Mouse (Mus musculus) forebrain, embryonic 16.5 days (tissue): Measurements from ENCODE around the gene Rbm25. TPM values are rescaled to one million over a fixed set of nuclear protein-coding genes. Genes with fewer than 3 reads are reported as not detected.
A peak's percentile ranks its signal among the peaks of the same experiment; 100 is the strongest.

ENCODE experiments used
- ATAC-seq: fragments of 200-750 bp; cut with Nextera tagmentation; 2 replicates; pipeline ENCODE4 v1.8.0; 2017; ENCODE audit warnings: mild to moderate bottlenecking, moderate library complexity
- H3K27ac ChIP-seq: fragments of 300-500 bp; sonication (generic); 2 replicates; pipeline ENCODE4 v1.5.1; 2014; ENCODE audit warnings: low read length, control low read depth
- H3K27me3 ChIP-seq: fragments of 300-500 bp; sonication (generic); replicated peaks from 2 replicates; pipeline ENCODE4 v1.6.1; 2014; ENCODE audit warnings: low read length; ENCODE audit not compliant: control insufficient read depth, insufficient read depth
- H3K36me3 ChIP-seq: fragments of 300-500 bp; sonication (generic); 2 replicates; pipeline ENCODE4 v1.6.1; 2014; ENCODE audit not compliant: control insufficient read depth, insufficient read depth
- H3K4me1 ChIP-seq: fragments of 300-500 bp; sonication (generic); replicated peaks from 2 replicates; pipeline ENCODE4 v1.6.1; 2014; ENCODE audit warnings: low read length; ENCODE audit not compliant: control insufficient read depth, insufficient read depth
- H3K4me2 ChIP-seq: fragments of 300-500 bp; sonication (generic); 2 replicates; pipeline ENCODE4 v1.6.1; 2014; ENCODE audit warnings: mild to moderate bottlenecking, low read length, control low read depth
- H3K4me3 ChIP-seq: fragments of 300-500 bp; sonication (generic); replicated peaks from 2 replicates; pipeline ENCODE4 v1.5.1; 2014; ENCODE audit warnings: mild to moderate bottlenecking, low read length, control low read depth
- H3K9ac ChIP-seq: fragments of 300-500 bp; sonication (generic); replicated peaks from 2 replicates; pipeline ENCODE4 v1.6.1; 2014; ENCODE audit warnings: low read depth, low read length, control low read depth
- H3K9me3 ChIP-seq: fragments of 300-500 bp; sonication (generic); 2 replicates; pipeline ENCODE4 v1.6.1; 2016; ENCODE audit warnings: low read length; ENCODE audit not compliant: control insufficient read depth
- WGBS: fragments of 180-500 bp; shearing (Covaris S2); extraction: QIAGEN DNeasy Blood & Tissue Kit; methylation state at CpG from one replicate; pipeline ENCODE4 v1.1.7; 2014; 5-methylcytosine and 5-hydroxymethylcytosine counted together
- polyA plus RNA-seq: library from polyadenylated mRNA; unstranded; fragments of >200 nt; fragmentation: Nextera tagmentation; extraction: Ambion mirVana; gene quantifications from 2 replicates; pipeline ENCODE4 v1.2.1, GENCODE M21; 2015

Gene Rbm25
- polyA plus RNA-seq, 1 experiment from 2014 or later, result 316 TPM

DNA sequence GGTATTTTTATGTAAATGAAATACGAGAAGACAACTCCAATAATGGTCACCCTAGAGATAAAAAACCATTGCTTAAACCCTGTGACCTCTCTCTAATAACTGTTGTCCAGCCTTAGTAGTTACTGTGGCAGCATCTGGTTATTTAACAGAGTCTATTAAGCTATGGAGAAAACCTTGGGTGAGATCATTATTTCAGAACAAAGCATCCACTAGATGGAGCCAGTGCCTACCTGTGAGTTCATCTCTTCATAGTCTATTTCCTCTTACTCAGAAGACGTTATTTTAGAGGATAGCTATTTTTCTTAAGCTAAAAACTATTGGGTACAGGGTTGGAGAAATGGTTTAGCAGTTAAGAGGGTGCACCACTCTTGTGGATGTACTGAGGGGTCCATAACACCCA lies 82.7 kb downstream of the Rbm25 start:
- H3K36me3 ChIP-seq, result peaks cover 10% of the 10 kb centered on the region
- 0 out of 2 replicates have a peak, but pooled peaks have one; percentile 50 for ATAC-seq

GRCm38 (mm10) chr12:83716416-83717184 lies 85.6 kb downstream of the Rbm25 start:
- no peaks in the 10 kb centered on the region for H3K27me3 ChIP-seq
- H3K4me3 ChIP-seq, result no peak overlapping the region
- 86% methylated on average over 15 of the region's 15 CpGs for WGBS
- no peak for ATAC-seq
- no peaks in the 10 kb centered on the region for H3K9me3 ChIP-seq
- no peak overlapping the region for H3K9ac ChIP-seq
- H3K4me1 ChIP-seq, result no peaks in the 10 kb centered on the region
- peaks cover 15% of the 10 kb centered on the region for H3K36me3 ChIP-seq
- no peak overlapping the region for H3K27ac ChIP-seq
- no peak overlapping the region for H3K4me2 ChIP-seq

More for the DNA sequence above, 82.7 kb downstream of the Rbm25 start:
- H3K4me1 ChIP-seq, result no peaks in the 10 kb centered on the region
- 47% methylated on average over 2 of the region's 2 CpGs for whole genome bisulfite sequencing
- no peaks in the 10 kb centered on the region for H3K9me3 ChIP-seq
- H3K4me3 ChIP-seq, result no peak overlapping the region
- H3K27me3 ChIP-seq, result no peaks in the 10 kb centered on the region
- H3K4me2 ChIP-seq, result no peak overlapping the region
- H3K27ac ChIP-seq, result no peak overlapping the region
- H3K9ac ChIP-seq, result no peak overlapping the region

DNA sequence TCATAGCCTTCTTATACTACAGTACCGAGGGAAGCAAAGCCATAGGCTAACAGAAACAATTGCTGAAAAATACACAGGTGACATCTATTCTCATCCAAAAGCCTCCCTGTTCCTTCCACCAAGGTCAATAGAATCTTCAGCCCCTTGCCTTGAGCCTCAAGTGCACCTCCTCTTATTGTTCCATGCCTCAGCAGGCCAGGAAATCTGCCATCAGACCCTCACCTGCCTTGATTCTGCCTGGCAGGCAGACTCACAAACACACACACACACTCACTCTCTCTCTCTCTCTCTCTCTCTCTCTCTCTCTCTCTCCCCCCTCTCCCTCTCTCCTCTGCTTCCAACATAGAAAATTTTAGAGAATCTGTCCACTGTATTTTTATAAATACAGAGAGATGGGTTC lies 88.4 kb downstream of the Rbm25 start:
- no peaks in the 10 kb centered on the region for H3K27me3 ChIP-seq
- H3K4me3 ChIP-seq, result no peak overlapping the region
- no peak for ATAC-seq
- no peak overlapping the region for H3K4me2 ChIP-seq
- no peaks in the 10 kb centered on the region for H3K4me1 ChIP-seq
- no peak overlapping the region for H3K27ac ChIP-seq
- no peak overlapping the region for H3K9ac ChIP-seq
- 100% methylated on average over 1 of the region's 1 CpGs for WGBS
- H3K36me3 ChIP-seq, result peaks cover 16% of the 10 kb centered on the region
- no peaks in the 10 kb centered on the region for H3K9me3 ChIP-seq

DNA sequence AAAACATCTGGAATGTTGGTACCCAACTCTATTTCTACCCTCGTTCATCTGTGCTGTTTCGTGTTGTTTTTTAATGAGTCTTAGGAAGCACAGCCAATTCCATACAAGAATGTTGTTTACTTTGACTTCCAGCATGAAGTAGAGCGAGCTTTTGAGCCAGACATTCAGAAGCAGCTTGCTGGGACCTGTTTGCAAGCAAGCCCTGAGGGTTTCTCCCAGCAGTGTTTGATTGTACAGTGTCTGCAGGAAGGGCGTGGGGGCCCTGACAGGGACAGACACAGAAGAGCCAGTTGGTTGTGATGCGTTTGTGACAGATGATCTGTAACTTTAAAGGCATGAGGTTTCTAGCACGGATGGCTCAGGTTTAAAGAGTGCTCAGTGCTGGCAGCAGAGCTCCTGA lies 90.2 kb downstream of the Rbm25 start:
- 77% methylated on average over 6 of the region's 6 CpGs for WGBS
- no peak overlapping the region for H3K27ac ChIP-seq
- H3K9ac ChIP-seq, result no peak overlapping the region
- H3K36me3 ChIP-seq, result peaks cover 26% of the 10 kb centered on the region
- H3K4me3 ChIP-seq, result no peak overlapping the region
- no peak overlapping the region for H3K4me2 ChIP-seq
- H3K27me3 ChIP-seq, result no peaks in the 10 kb centered on the region
- H3K9me3 ChIP-seq, result no peaks in the 10 kb centered on the region
- no peaks in the 10 kb centered on the region for H3K4me1 ChIP-seq
- ATAC-seq, result no peak

GRCm38 (mm10) chr12:83723037-83723436 lies 92.0 kb downstream of the Rbm25 start:
- Histone ChIP-seq H3K4me3 (no peak overlapping the region), H3K36me3 (peaks cover 28% of the 10 kb centered on the region), H3K9me3 (no peaks in the 10 kb centered on the region), H3K4me2 (no peak overlapping the region), H3K4me1 (no peaks in the 10 kb centered on the region), H3K9ac (no peak overlapping the region), H3K27me3 (no peaks in the 10 kb centered on the region), H3K27ac (no peak overlapping the region)
- no peak for ATAC-seq
- WGBS, result 89% methylated on average over 3 of the region's 3 CpGs

GRCm38 (mm10) chr12:83726510-83727308 lies 95.7 kb downstream of the Rbm25 start:
- H3K9me3 ChIP-seq, result no peaks in the 10 kb centered on the region
- no peak for ATAC-seq
- no peaks in the 10 kb centered on the region for H3K27me3 ChIP-seq
- 92% methylated on average over 12 of the region's 12 CpGs for WGBS
- H3K4me2 ChIP-seq, result no peak overlapping the region
- H3K27ac ChIP-seq, result no peak overlapping the region
- no peaks in the 10 kb centered on the region for H3K4me1 ChIP-seq
- H3K4me3 ChIP-seq, result no peak overlapping the region
- H3K36me3 ChIP-seq, result peaks cover 47% of the 10 kb centered on the region
- no peak overlapping the region for H3K9ac ChIP-seq

DNA sequence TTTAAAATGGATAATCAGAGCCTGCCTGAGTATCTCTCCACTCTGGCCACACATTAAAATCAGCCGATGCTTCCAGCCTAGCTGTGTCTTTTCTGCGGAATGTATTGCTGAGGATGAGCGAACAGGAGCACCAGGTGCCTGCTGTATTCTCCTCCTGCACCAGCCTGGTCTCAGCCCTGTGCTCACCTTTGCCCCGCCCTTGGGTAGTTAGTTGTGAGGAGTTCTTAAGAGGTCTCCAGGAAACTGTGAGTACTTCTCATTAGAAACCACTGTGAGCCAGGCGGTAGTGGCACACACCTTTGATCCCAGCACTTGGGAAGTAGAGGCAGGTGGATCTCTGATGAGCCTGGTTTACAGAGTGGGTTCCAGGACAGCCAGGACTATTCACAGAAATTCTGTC lies 101.2 kb downstream of the Rbm25 start:
- no peaks in the 10 kb centered on the region for H3K9me3 ChIP-seq
- 96% methylated on average over 5 of the region's 5 CpGs for WGBS
- H3K4me1 ChIP-seq, result no peaks in the 10 kb centered on the region
- H3K27ac ChIP-seq, result no peak overlapping the region
- no peak for ATAC-seq
- no peak overlapping the region for H3K9ac ChIP-seq
- H3K36me3 ChIP-seq, result peaks cover 60% of the 10 kb centered on the region
- no peak overlapping the region for H3K4me3 ChIP-seq
- H3K4me2 ChIP-seq, result no peak overlapping the region
- no peaks in the 10 kb centered on the region for H3K27me3 ChIP-seq

Other genes starting within 250 kb of the Rbm25 start
- gene Dpf3, start 143.5 kb upstream of the Rbm25 start, polyA plus RNA-seq, result 8.9 and 10.3 TPM in 2 replicates
- 49.7 and 51.1 TPM in 2 replicates for gene Dcaf4, start 110.8 kb upstream of the Rbm25 start, polyA plus RNA-seq
- 35.6 and 41.4 TPM in 2 replicates for gene Zfyve1, start 34.0 kb upstream of the Rbm25 start, polyA plus RNA-seq
- gene Psen1, start 56.9 kb downstream of the Rbm25 start, polyA plus RNA-seq, result 73.7 and 75.6 TPM in 2 replicates
- gene Papln, start 132.4 kb downstream of the Rbm25 start, polyA plus RNA-seq, result 0.16 and 0.30 TPM in 2 replicates